Mouse (Mus musculus) neural tube, embryonic 10.5 days (tissue): Measurements from ENCODE around the gene Ftl1.

Source experiments
- DNase-seq: peaks from one replicate; pipeline ENCODE4 v3.0.0-alpha.2; 2017; ENCODE audit warnings: low spot score; ENCODE audit errors: extremely low spot score

Ftl1 gene

GRCm38 (mm10) chr7:45454971-45455370 is 4.7 kb downstream of the Ftl1 start:
- DNase-seq: no peak

DNA sequence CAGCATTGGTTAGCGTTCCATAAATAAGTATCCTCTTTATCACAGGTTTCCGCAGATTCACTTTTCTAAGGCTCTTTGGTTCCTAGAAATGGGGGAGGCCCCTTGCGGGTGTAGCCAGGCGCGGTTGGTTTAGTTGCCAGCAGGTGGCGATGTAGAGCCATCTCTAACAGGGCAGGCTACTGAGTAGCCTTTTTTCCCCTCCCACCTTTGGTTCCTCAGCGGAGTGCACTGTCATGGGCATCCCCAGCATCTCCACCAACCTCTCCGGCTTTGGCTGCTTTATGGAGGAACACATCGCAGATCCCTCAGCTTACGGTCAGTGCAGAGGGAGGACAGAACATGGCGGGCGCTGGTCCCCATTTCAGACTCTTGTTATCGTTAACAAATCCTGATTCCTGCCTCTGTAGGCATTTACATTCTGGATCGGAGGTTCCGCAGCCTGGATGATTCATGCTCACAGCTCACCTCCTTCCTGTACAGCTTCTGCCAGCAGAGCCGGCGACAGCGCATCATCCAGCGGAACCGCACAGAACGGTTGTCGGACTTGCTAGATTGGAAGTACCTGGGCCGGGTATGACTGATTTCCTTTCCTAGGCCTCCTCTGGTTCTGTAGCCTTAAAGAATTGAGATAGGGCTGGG is 8.2 kb downstream of the Ftl1 start:
- peak; percentile 83 for DNase-seq

GRCm38 (mm10) chr7:45449974-45450373 is 9.7 kb downstream of the Ftl1 start:
- no peak for DNase-seq

GRCm38 (mm10) chr7:45447325-45447990 is 12.2 kb downstream of the Ftl1 start:
- no peak for DNase-seq

DNA sequence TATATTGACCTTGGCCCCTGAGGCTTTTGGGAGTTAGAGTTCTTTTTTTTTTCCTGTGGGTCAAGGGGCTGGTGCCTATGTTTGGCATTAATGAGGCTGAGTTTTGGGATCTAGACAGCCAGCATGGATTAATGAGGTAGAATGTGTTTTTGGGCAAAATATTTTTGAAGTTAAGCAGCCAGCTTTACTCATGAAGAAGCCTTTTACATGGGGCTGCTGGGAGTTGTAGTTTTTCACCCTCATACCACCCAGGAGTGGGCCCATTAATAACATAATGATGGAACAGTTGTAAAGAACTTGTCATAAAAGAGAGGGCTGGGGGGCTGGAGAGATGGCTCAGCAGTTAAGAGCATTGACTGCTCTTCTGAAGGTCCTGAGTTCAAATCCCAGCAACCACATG is 13.1 kb downstream of the Ftl1 start:
- DNase-seq: no peak

DNA sequence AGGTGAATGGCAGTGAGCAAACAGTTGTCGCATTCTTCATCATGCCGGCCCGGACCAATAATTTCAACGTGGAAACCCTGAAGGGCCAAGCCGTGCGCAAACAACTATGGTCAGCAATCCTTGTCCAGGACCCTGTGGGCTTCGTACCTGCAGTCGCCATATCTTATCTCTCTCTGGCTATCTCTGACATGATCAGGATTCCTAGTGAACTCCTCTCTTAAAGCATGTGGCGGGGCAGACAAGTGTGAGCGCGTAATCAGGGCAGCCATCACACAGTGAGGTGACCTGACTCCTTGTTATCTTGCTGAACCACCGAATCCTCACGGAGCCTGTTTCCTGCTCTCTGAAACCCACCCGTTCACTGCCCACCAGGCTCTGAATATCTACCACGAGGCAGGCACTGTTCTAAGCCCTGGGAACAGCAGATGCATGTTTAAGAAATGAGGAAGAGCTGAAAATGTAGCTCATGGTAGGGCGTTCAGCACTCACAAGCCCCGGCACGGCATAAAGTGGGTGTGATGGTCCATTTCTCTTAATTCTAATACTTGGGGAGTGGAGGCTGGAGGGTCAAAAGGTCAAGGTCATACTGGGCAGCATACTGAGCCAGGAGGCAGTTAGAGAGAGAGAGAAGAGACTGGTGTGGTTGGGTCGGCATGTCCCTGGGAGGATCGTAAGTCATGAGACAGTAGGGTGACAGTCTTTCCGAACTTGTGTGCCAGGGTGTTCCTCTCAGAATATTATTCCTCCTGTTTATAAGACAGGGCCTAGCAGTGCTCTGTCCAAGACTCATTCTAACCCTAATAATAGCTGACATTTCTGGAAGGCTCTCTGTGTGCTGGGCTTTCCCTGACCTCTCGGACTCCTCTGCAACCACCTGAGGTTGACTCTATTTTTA is 15.9 kb downstream of the Ftl1 start:
- no peak for DNase-seq

DNA sequence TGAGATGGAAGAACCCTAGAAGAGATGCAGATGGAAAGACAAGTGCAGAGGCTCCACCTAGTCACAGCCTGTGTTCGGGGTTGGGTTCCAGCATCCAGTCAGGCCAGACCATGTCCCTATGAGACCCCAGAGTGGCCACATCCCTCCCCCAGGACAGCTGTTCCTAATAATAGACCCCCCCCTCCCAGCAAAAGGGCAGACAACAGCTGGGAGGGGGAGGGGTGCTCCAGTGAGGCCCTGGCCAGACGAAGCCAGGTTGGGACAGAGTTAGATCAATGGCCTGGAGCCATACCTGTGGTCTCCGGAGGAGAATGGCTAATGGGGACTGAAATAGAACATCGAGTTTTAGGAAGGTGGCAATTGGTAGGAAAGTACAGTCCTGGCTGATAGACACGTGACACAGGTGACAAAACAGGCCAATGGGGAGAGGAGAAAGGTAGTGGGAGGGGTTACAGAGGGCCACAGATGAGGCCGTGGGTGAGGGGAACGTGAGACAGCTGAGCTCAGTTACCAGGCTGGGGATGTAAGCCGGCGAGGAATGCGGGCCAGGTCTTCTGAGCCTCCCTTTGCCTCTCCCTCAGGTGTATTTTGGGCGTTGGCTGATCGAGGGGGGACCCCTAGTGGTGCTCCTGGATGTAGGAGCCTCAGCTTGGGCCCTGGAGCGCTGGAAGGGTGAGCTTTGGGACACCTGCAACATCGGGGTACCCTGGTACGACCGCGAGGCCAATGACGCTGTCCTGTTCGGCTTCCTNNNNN is 22.0 kb downstream of the Ftl1 start, which contains the start of gene Ruvbl2:
Ruvbl2 (minus strand) TSS at position 576 of the 756 bp plus-strand sequence.
- no peak for DNase-seq

GRCm38 (mm10) chr7:45437046-45437445 is 22.6 kb downstream of the Ftl1 start:
- DNase-seq: no peak

- no peak for DNase-seq
Measured at GRCm38 (mm10) chr7:45436444-45436843, 23.2 kb downstream of the Ftl1 start.

GRCm38 (mm10) chr7:45435038-45435437 is 24.6 kb downstream of the Ftl1 start:
- DNase-seq: no peak

DNA sequence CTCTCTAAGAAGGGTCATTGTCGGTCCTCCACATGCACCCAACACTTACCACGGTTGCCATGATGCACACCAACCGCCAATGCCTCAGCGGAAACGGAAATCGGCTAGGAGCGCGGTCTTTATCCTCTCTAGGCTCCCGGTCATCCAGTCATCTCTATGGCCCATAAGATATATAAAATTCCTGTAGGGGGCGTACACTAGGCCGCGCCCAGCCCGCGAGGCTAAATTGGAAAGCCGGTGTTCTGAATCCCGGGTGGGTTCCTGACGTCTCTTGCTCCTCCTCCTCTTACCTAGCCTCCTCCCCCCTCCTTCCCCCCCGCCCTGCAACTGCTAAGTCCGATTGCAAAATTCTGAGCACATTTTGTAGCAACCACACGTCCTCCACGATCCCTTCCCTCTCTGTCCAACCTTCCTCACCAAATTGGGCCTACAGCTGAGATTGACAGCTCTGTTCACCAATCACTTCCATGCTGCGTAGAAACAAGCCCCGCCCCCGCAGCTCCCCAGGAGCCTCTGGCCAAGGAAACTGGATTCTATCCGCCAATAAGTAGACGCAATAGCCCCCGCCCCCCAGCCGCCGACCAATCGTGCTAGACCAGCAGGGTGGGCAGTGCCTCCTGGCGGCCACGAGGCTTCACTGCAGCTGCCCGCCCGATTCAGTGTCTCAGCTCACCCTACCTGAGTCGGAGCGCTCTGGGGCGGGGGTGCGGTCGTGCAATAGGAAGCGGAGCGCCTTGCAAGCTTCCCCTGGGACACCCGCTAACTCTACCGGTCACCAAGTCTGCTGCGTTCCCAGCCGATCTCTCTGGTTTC is 25.3 kb downstream of the Ftl1 start, which contains the start of gene Gys1:
Gys1 (plus strand) TSS at position 642 of the 813 bp plus-strand sequence.
- peak; percentile 100 for DNase-seq

DNA sequence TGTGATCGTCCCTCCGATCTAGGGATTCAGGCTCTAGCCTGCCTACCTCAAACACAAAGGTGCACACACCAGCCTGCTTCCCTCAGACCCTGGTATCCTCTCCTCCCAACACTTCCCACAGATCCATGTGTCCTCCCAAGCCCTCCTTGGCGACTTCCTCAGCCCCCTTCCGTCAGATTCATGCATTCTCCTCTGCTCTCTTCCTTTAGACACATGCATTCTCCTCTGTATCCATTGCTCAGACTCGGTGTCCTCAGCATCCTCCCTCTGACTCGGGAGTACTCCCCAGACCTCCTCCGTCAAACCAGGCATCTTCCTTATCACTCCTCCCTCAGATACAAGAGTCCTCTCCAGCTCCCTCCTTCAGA is 25.9 kb downstream of the Ftl1 start:
- DNase-seq: no peak

DNA sequence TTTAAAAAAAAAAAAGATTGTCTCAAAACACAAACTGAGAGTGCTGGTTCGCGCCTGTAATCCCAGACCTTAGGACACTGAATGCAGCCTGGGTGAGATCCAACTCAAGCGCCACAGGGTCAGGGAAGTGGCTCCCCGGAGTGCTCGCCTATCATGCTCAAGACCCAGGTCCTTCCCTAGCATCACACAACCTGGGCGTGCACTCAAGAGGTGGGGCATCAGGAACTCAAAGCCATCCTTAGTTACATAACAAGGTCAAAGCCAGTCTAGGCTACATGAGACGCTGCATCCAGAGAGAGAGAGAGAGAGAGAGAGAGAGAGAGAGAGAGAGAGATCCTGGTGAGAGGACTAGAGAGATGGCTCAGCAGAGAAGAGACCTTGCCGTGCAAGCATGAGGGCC is 33.1 kb downstream of the Ftl1 start:
- no peak for DNase-seq

GRCm38 (mm10) chr7:45421194-45421593 is 38.5 kb downstream of the Ftl1 start:
- DNase-seq: no peak

GRCm38 (mm10) chr7:45420615-45420919 is 39.1 kb downstream of the Ftl1 start, which contains the start of gene Lhb:
TSS of gene Lhb (plus strand) at chr7:45420820.
- DNase-seq: no peak

DNA sequence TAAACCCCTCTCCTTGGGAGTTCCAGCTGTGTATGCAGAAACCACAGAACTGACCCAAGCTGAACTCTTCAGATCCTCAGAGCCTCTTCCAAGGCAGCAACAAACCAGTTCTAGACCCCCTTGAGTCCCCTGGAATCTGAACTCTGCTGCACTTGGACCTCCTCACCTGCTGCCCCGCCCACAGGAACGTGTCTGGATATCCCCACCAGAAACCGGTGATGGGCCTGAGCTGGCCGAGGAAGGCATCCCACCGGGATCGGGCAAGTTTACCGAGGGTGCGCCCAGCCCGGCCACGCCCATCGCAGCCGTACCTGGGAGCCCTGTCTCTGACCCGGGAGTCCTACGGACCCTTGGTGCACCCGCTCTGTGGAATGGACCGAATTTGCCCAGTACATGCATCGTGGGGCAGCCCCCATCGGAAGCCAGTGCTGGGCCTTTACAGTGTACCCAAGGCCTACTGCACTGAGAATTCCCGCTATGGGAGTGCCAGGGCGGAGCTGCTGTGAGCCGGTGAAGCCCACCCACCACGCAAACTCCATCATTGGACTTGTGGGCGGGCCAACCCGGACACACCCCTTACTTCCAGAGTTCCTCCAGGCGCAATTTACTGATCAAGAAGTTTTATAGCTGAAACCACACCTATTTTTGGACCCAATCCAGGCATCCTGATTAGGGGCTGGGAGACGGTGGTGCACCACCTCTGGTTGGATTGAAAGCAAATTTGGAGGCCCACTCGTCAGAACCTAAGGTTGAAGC is 39.6 kb downstream of the Ftl1 start:
- no peak for DNase-seq

- DNase-seq: no peak
Measured at GRCm38 (mm10) chr7:45417962-45418492, 41.7 kb downstream of the Ftl1 start.

- no peak for DNase-seq
Measured at GRCm38 (mm10) chr7:45415636-45416035, 44.0 kb downstream of the Ftl1 start.

GRCm38 (mm10) chr7:45414740-45415224 is 44.9 kb downstream of the Ftl1 start:
- DNase-seq: no peak
